Mouse (Mus musculus): ENCODE data around the gene Kif7. TPM values are rescaled to one million over a fixed set of nuclear protein-coding genes. Genes with fewer than 3 reads are reported as not detected.

The Kif7 gene
- polyA plus RNA-seq (2015; fragmentation: Nextera tagmentation; extraction: Ambion mirVana): 2.2 and 3.0 TPM in 2 replicates

GRCm38 (mm10) chr7:79715187-79715981, at the start of gene Kif7:
TSS of gene Kif7 (minus strand) at chr7:79715720.
- Histone ChIP-seq H3K4me2 (replicated peaks) (peak within 1 kb of the TSS; percentile 92), H3K9ac (replicated peaks) (peak within 1 kb of the TSS; percentile 70), H3K9me3 (no peaks in the 10 kb centered on the region), H3K27me3 (peaks cover 18% of the 10 kb centered on the region; the same call in 1 of the 2 replicates), H3K4me1 (replicated peaks) (peaks cover 26% of the 10 kb centered on the region), H3K36me3 (no peaks in the 10 kb centered on the region), H3K4me3 (replicated peaks) (peak within 1 kb of the TSS; percentile 60), H3K27ac (peak within 1 kb of the TSS; percentile 4; the same call in 1 of the 2 replicates)
- ATAC-seq: peak; percentile 88
- WGBS: under 1% methylated on average over 53 of the region's 55 CpGs

GRCm38 (mm10) chr7:79762106-79762505, 46.6 kb upstream of the Kif7 start:
- Histone ChIP-seq H3K27me3 (no peaks in the 10 kb centered on the region), H3K4me3 (replicated peaks) (no peak overlapping the region), H3K4me1 (replicated peaks) (no peaks in the 10 kb centered on the region), H3K36me3 (no peaks in the 10 kb centered on the region), H3K4me2 (replicated peaks) (no peak overlapping the region), H3K27ac (no peak overlapping the region), H3K9ac (replicated peaks) (no peak overlapping the region), H3K9me3 (no peaks in the 10 kb centered on the region)
- ATAC-seq: no peak
- WGBS: 82% methylated on average over 8 of the region's 8 CpGs

- no peak for ATAC-seq
- Histone ChIP-seq H3K9me3 (no peaks in the 10 kb centered on the region), H3K27ac (no peak overlapping the region), H3K4me3 (replicated peaks) (no peak overlapping the region), H3K4me2 (replicated peaks) (no peak overlapping the region), H3K4me1 (replicated peaks) (no peaks in the 10 kb centered on the region), H3K36me3 (no peaks in the 10 kb centered on the region), H3K9ac (replicated peaks) (no peak overlapping the region), H3K27me3 (no peaks in the 10 kb centered on the region)
- WGBS: 85% methylated on average over 5 of the region's 5 CpGs
Measured at GRCm38 (mm10) chr7:79761124-79761876, 45.8 kb upstream of the Kif7 start.

- Histone ChIP-seq H3K36me3 (no peaks in the 10 kb centered on the region), H3K4me3 (replicated peaks) (no peak overlapping the region), H3K9ac (replicated peaks) (no peak overlapping the region), H3K4me2 (replicated peaks) (no peak overlapping the region), H3K9me3 (no peaks in the 10 kb centered on the region), H3K27ac (no peak overlapping the region), H3K27me3 (no peaks in the 10 kb centered on the region), H3K4me1 (replicated peaks) (no peaks in the 10 kb centered on the region)
- ATAC-seq: no peak
Measured at GRCm38 (mm10) chr7:79759766-79760165, 44.2 kb upstream of the Kif7 start.

- no peak for ATAC-seq
- no peak overlapping the region for H3K27ac ChIP-seq
- WGBS: 82% methylated on average over 6 of the region's 6 CpGs
- H3K27me3 ChIP-seq: no peaks in the 10 kb centered on the region
- no peak overlapping the region for H3K4me2 ChIP-seq (replicated peaks)
- H3K9me3 ChIP-seq: no peaks in the 10 kb centered on the region
- no peak overlapping the region for H3K9ac ChIP-seq (replicated peaks)
- no peaks in the 10 kb centered on the region for H3K36me3 ChIP-seq
- no peaks in the 10 kb centered on the region for H3K4me1 ChIP-seq (replicated peaks)
- no peak overlapping the region for H3K4me3 ChIP-seq (replicated peaks)
Measured at GRCm38 (mm10) chr7:79758176-79758575, 42.7 kb upstream of the Kif7 start.

- H3K9ac ChIP-seq (replicated peaks): no peak overlapping the region
- no peak overlapping the region for H3K4me2 ChIP-seq (replicated peaks)
- H3K27ac ChIP-seq: no peak overlapping the region
- no peaks in the 10 kb centered on the region for H3K4me1 ChIP-seq (replicated peaks)
- no peak for ATAC-seq
- no peaks in the 10 kb centered on the region for H3K36me3 ChIP-seq
- H3K9me3 ChIP-seq: no peaks in the 10 kb centered on the region
- H3K27me3 ChIP-seq: no peaks in the 10 kb centered on the region
- no peak overlapping the region for H3K4me3 ChIP-seq (replicated peaks)
- WGBS: 47% methylated on average over 2 of the region's 2 CpGs
Measured at GRCm38 (mm10) chr7:79756334-79756733, 40.8 kb upstream of the Kif7 start.

GRCm38 (mm10) chr7:79749511-79749910, 34.0 kb upstream of the Kif7 start:
- Histone ChIP-seq H3K4me3 (replicated peaks) (no peak overlapping the region), H3K4me1 (replicated peaks) (no peaks in the 10 kb centered on the region), H3K9ac (replicated peaks) (no peak overlapping the region), H3K27ac (no peak overlapping the region), H3K9me3 (no peaks in the 10 kb centered on the region), H3K27me3 (0 out of 2 replicates have a peak, but pooled peaks cover 3% of the 10 kb centered on the region), H3K36me3 (no peaks in the 10 kb centered on the region), H3K4me2 (replicated peaks) (no peak overlapping the region)
- 89% methylated on average over 6 of the region's 6 CpGs for WGBS
- no peak for ATAC-seq

GRCm38 (mm10) chr7:79747659-79748058, 32.1 kb upstream of the Kif7 start:
- H3K27ac ChIP-seq: no peak overlapping the region
- H3K9ac ChIP-seq (replicated peaks): no peak overlapping the region

GRCm38 (mm10) chr7:79744585-79744984, 29.1 kb upstream of the Kif7 start:
- Histone ChIP-seq H3K27ac (no peak overlapping the region), H3K4me3 (replicated peaks) (no peak overlapping the region), H3K36me3 (no peaks in the 10 kb centered on the region), H3K9ac (replicated peaks) (no peak overlapping the region), H3K4me2 (replicated peaks) (no peak overlapping the region), H3K4me1 (replicated peaks) (peaks cover 12% of the 10 kb centered on the region), H3K9me3 (no peaks in the 10 kb centered on the region), H3K27me3 (0 out of 2 replicates have a peak, but pooled peaks cover 2% of the 10 kb centered on the region)
- WGBS: 85% methylated on average over 5 of the region's 5 CpGs
- no peak for ATAC-seq

More at GRCm38 (mm10) chr7:79747659-79748058, 32.1 kb upstream of the Kif7 start:
- Histone ChIP-seq H3K27me3 (0 out of 2 replicates have a peak, but pooled peaks cover 3% of the 10 kb centered on the region), H3K4me3 (replicated peaks) (no peak overlapping the region), H3K9me3 (no peaks in the 10 kb centered on the region), H3K4me1 (replicated peaks) (peaks cover 8% of the 10 kb centered on the region), H3K4me2 (replicated peaks) (no peak overlapping the region), H3K36me3 (no peaks in the 10 kb centered on the region)
- no peak for ATAC-seq
- 81% methylated on average over 6 of the region's 6 CpGs for WGBS

GRCm38 (mm10) chr7:79744051-79744450, 28.5 kb upstream of the Kif7 start:
- Histone ChIP-seq H3K27ac (no peak overlapping the region), H3K27me3 (no peaks in the 10 kb centered on the region), H3K9ac (replicated peaks) (no peak overlapping the region), H3K4me1 (replicated peaks) (peaks cover 12% of the 10 kb centered on the region), H3K4me2 (replicated peaks) (no peak overlapping the region), H3K36me3 (no peaks in the 10 kb centered on the region), H3K4me3 (replicated peaks) (no peak overlapping the region), H3K9me3 (no peaks in the 10 kb centered on the region)
- no peak for ATAC-seq
- 92% methylated on average over 9 of the region's 9 CpGs for WGBS

- 3% methylated on average over 46 of the region's 46 CpGs for WGBS
- Histone ChIP-seq H3K27me3 (no peaks in the 10 kb centered on the region), H3K4me3 (replicated peaks) (peak within 1 kb of the TSS; percentile 65), H3K9me3 (no peaks in the 10 kb centered on the region), H3K4me2 (replicated peaks) (peak within 1 kb of the TSS; percentile 79), H3K9ac (replicated peaks) (peak within 1 kb of the TSS; percentile 70), H3K4me1 (replicated peaks) (peaks cover 12% of the 10 kb centered on the region), H3K27ac (no peak within 1 kb of the TSS), H3K36me3 (no peaks in the 10 kb centered on the region)
- ATAC-seq: peak; percentile 90
Measured at GRCm38 (mm10) chr7:79742659-79743536, 27.4 kb upstream of the Kif7 start, which contains the start of the genes Pex11a and Wdr93. TSS of gene Pex11a (minus strand) at chr7:79743131. TSS of gene Wdr93 (plus strand) at chr7:79743163.
